Mouse (Mus musculus): ENCODE data around the gene Pts.

DNA sequence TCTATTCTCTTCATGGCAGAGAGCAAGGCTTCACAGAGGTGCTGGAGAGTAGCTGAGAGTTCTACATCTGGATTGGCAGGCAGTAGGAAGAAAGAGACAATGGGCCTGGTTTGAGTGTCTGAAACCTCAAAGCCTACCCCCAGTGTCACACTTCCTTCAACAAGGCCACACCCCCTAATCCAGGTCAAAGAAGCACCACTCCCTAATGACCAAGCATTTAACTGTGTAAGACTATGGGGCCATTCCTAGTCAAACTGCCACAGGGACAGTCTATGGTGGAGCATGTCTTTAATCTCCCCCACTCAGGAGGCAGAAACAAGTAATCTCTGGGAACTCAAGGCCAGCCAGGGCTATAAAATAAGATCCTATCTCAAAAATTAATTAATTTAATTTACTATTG lies 37.7 kb downstream of the Pts start:
- no peak for TF ChIP-seq POLR2A (IDR thresholded peaks at IDR 0.05; ENCODE audit: insufficient read depth, low read depth, low read length)
- TF ChIP-seq EP300 (IDR thresholded peaks at IDR 0.05; ENCODE audit: insufficient read depth, low read depth, low read length): no peak
- no peak for TF ChIP-seq CTCF (IDR thresholded peaks at IDR 0.05)
